Mouse (Mus musculus): ENCODE measurements at regions not wholly inside any gene's neighbourhood (a gene's known extent, or its start where the extent isn't known, plus 50 kb on each side); places are given as distances from the start of the nearest gene placed in this dataset.

DNA sequence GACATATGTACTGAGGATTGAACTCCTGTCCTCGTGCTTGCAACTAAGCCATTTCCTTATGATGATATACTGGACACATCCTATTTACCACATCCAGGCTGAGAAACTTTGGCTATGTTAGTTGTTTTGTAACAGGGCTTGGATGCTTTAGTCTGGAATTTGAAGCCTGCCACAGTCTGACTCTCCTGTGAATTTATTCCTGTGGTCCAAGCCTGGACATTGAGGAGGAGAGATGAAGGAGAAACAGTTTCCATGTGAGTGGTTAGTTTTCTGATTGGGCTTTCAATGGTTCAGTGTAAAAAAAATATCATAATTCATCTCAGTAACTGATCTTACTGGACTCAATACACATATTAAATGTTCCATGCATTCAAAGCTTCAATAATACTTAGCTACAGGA, 422.6 kb downstream of the Etnk1 start:
- TF ChIP-seq CTCF (IDR thresholded peaks at IDR 0.05; ENCODE audit: low read depth, low read length) (no peak), POLR2A (IDR thresholded peaks at IDR 0.05; ENCODE audit: borderline replicate concordance, low read depth, low read length) (no peak)
